Mouse (Mus musculus): ENCODE data around the gene Fat2. TPM values are rescaled to one million over a fixed set of nuclear protein-coding genes. Genes with fewer than 3 reads are reported as not detected.

Fat2 gene
- polyA plus RNA-seq, 1 experiment from 2014 or later, result 0.03 TPM

- Histone ChIP-seq H3K9me3 (ENCODE audit: control insufficient read depth, low read length) (no peaks in the 10 kb centered on the region), H3K27me3 (ENCODE audit: control insufficient read depth, insufficient read depth, low read length) (no peaks in the 10 kb centered on the region), H3K9ac (ENCODE audit: low read length) (no peak overlapping the region), H3K4me2 (no peak overlapping the region), H3K27ac (ENCODE audit: low read depth, low read length) (no peak overlapping the region), H3K4me1 (ENCODE audit: control insufficient read depth, insufficient read depth, low read length) (no peaks in the 10 kb centered on the region), H3K4me3 (ENCODE audit: low read depth, low read length) (no peak overlapping the region), H3K36me3 (ENCODE audit: control insufficient read depth, insufficient read depth, low read length) (no peaks in the 10 kb centered on the region)
- ATAC-seq (ENCODE audit: low FRiP score) (no peak), DNase-seq (ENCODE audit: low spot score, missing footprints) (no peak)
- 73% methylated on average over 10 of the region's 10 CpGs for WGBS
Observed at GRCm38 (mm10) chr11:55367783-55368182, 31.4 kb upstream of the Fat2 start.

DNA sequence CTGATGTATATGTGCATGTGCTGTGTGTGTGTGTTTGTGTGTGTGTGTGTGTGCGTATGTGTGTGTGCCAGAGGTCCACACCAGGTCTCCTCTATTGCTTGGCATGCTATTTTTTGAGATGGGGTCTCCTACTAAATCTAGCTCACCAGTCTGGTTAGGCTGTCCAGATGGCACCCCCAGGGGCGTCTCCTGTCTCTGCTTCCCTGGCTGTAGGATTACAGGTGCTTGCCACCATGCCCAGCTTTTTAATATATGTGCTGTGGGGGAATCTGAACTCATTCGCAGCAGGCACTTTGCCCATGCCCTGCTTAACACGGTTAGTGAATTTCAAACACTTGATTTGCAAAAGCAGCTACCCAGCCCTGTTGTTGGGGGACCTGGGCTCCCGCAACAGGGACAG is 29.5 kb upstream of the Fat2 start:
- Histone ChIP-seq H3K36me3 (ENCODE audit: control insufficient read depth, insufficient read depth, low read length) (no peaks in the 10 kb centered on the region), H3K4me1 (ENCODE audit: control insufficient read depth, insufficient read depth, low read length) (no peaks in the 10 kb centered on the region), H3K9me3 (ENCODE audit: control insufficient read depth, low read length) (no peaks in the 10 kb centered on the region), H3K4me3 (ENCODE audit: low read depth, low read length) (no peak overlapping the region), H3K4me2 (no peak overlapping the region), H3K27me3 (ENCODE audit: control insufficient read depth, insufficient read depth, low read length) (no peaks in the 10 kb centered on the region), H3K9ac (ENCODE audit: low read length) (no peak overlapping the region), H3K27ac (ENCODE audit: low read depth, low read length) (no peak overlapping the region)
- 76% methylated on average over 5 of the region's 5 CpGs for WGBS
- no peak for DNase-seq (ENCODE audit: low spot score, missing footprints)
- ATAC-seq (ENCODE audit: low FRiP score), result no peak

GRCm38 (mm10) chr11:55365242-55365641 is 28.9 kb upstream of the Fat2 start:
- ATAC-seq (ENCODE audit: low FRiP score) (no peak), DNase-seq (ENCODE audit: low spot score, missing footprints) (no peak)
- Histone ChIP-seq H3K9me3 (ENCODE audit: control insufficient read depth, low read length) (no peaks in the 10 kb centered on the region), H3K4me1 (ENCODE audit: control insufficient read depth, insufficient read depth, low read length) (no peaks in the 10 kb centered on the region), H3K9ac (ENCODE audit: low read length) (no peak overlapping the region), H3K27ac (ENCODE audit: low read depth, low read length) (no peak overlapping the region), H3K4me3 (ENCODE audit: low read depth, low read length) (no peak overlapping the region), H3K4me2 (no peak overlapping the region), H3K27me3 (ENCODE audit: control insufficient read depth, insufficient read depth, low read length) (no peaks in the 10 kb centered on the region), H3K36me3 (ENCODE audit: control insufficient read depth, insufficient read depth, low read length) (no peaks in the 10 kb centered on the region)
- 64% methylated on average over 4 of the region's 4 CpGs for WGBS

GRCm38 (mm10) chr11:55364662-55365061 is 28.3 kb upstream of the Fat2 start:
- no peaks in the 10 kb centered on the region for H3K4me1 ChIP-seq (ENCODE audit: control insufficient read depth, insufficient read depth, low read length)
- H3K27ac ChIP-seq (ENCODE audit: low read depth, low read length), result no peak overlapping the region
- H3K27me3 ChIP-seq (ENCODE audit: control insufficient read depth, insufficient read depth, low read length), result no peaks in the 10 kb centered on the region
- no peaks in the 10 kb centered on the region for H3K9me3 ChIP-seq (ENCODE audit: control insufficient read depth, low read length)
- ATAC-seq (ENCODE audit: low FRiP score) (no peak), DNase-seq (ENCODE audit: low spot score, missing footprints) (no peak)
- WGBS, result 76% methylated on average over 3 of the region's 3 CpGs
- no peaks in the 10 kb centered on the region for H3K36me3 ChIP-seq (ENCODE audit: control insufficient read depth, insufficient read depth, low read length)
- no peak overlapping the region for H3K4me3 ChIP-seq (ENCODE audit: low read depth, low read length)
- H3K4me2 ChIP-seq, result no peak overlapping the region
- H3K9ac ChIP-seq (ENCODE audit: low read length), result no peak overlapping the region

DNA sequence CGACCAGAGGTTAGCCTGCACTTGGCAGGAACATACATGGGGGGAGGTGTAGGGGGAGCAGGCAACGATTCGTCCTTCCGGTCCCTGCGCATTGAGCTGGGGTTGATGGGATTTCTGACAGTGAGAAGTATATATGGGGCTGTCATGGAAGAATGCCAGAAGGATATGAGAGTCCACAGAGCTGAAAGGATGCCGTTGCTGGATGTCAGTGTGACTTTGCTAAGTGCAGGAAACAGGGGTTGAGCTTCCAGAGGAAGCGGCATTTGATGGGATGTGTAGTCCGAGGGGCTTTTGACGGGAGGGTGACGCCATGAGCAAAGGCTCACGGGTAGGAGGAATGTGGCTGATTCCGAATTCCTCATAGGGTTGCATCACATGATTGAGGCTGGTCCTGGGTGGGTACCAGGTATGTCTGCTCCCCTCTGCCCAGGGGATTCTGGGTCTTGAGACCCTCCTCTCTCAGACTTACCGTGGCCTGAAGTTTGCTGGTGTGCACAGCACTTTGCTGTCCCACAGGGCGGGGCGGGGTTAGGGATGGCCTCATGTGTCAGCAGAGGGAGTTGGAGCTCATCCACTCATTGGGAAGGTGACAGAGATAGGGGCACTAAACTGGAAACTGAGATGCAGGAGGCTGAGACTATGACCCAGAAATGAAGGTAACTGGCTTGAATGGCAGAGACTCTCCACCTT is 21.9 kb upstream of the Fat2 start:
- Histone ChIP-seq H3K27ac (ENCODE audit: low read depth, low read length) (no peak overlapping the region), H3K4me1 (ENCODE audit: control insufficient read depth, insufficient read depth, low read length) (no peaks in the 10 kb centered on the region), H3K36me3 (ENCODE audit: control insufficient read depth, insufficient read depth, low read length) (no peaks in the 10 kb centered on the region), H3K9me3 (ENCODE audit: control insufficient read depth, low read length) (no peaks in the 10 kb centered on the region), H3K4me3 (ENCODE audit: low read depth, low read length) (no peak overlapping the region), H3K4me2 (no peak overlapping the region), H3K27me3 (ENCODE audit: control insufficient read depth, insufficient read depth, low read length) (no peaks in the 10 kb centered on the region), H3K9ac (ENCODE audit: low read length) (no peak overlapping the region)
- no peak for DNase-seq (ENCODE audit: low spot score, missing footprints)
- no peak for ATAC-seq (ENCODE audit: low FRiP score)
- 87% methylated on average over 15 of the region's 15 CpGs for WGBS

- Histone ChIP-seq H3K27me3 (ENCODE audit: control insufficient read depth, insufficient read depth, low read length) (no peaks in the 10 kb centered on the region), H3K4me1 (ENCODE audit: control insufficient read depth, insufficient read depth, low read length) (no peaks in the 10 kb centered on the region), H3K36me3 (ENCODE audit: control insufficient read depth, insufficient read depth, low read length) (no peaks in the 10 kb centered on the region), H3K27ac (ENCODE audit: low read depth, low read length) (no peak overlapping the region), H3K9me3 (ENCODE audit: control insufficient read depth, low read length) (no peaks in the 10 kb centered on the region), H3K9ac (ENCODE audit: low read length) (no peak overlapping the region), H3K4me2 (no peak overlapping the region), H3K4me3 (ENCODE audit: low read depth, low read length) (no peak overlapping the region)
- ATAC-seq (ENCODE audit: low FRiP score) (no peak), DNase-seq (ENCODE audit: low spot score, missing footprints) (no peak)
- 84% methylated on average over 2 of the region's 2 CpGs for WGBS
Observed at GRCm38 (mm10) chr11:55356846-55357245, 20.5 kb upstream of the Fat2 start.

DNA sequence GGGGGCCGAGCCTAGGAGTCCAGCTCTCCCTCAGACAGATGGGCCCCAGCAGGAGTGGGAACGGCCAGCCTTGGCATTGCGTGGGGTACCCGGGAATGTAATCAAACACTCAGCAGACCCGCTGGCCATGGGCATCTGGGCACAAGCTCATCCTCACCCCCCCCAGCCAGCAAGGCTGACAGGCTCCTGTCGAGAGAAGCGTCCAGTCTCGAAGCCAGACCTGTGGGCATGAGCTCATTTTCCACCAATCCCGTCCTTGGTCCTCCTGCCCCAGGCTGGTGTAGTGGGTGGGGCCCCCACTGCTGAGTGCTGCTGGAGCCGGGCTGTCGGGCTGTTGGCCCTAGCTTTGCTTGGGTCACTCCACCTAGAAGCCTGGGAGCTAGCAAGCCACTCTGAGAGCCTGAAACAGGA is 5.6 kb upstream of the Fat2 start:
- Histone ChIP-seq H3K36me3 (ENCODE audit: control insufficient read depth, insufficient read depth, low read length) (no peaks in the 10 kb centered on the region), H3K27ac (ENCODE audit: low read depth, low read length) (no peak overlapping the region), H3K9me3 (ENCODE audit: control insufficient read depth, low read length) (no peaks in the 10 kb centered on the region), H3K4me2 (no peak overlapping the region), H3K27me3 (ENCODE audit: control insufficient read depth, insufficient read depth, low read length) (no peaks in the 10 kb centered on the region), H3K4me3 (ENCODE audit: low read depth, low read length) (no peak overlapping the region), H3K9ac (ENCODE audit: low read length) (no peak overlapping the region), H3K4me1 (ENCODE audit: control insufficient read depth, insufficient read depth, low read length) (no peaks in the 10 kb centered on the region)
- DNase-seq (ENCODE audit: low spot score, missing footprints) (no peak), ATAC-seq (ENCODE audit: low FRiP score) (no peak)
- WGBS, result 71% methylated on average over 11 of the region's 11 CpGs

GRCm38 (mm10) chr11:55340789-55341188 is 4.4 kb upstream of the Fat2 start:
- ATAC-seq (ENCODE audit: low FRiP score) (no peak), DNase-seq (ENCODE audit: low spot score, missing footprints) (no peak)
- Histone ChIP-seq H3K4me3 (ENCODE audit: low read depth, low read length) (no peak overlapping the region), H3K9me3 (ENCODE audit: control insufficient read depth, low read length) (no peaks in the 10 kb centered on the region), H3K4me2 (no peak overlapping the region), H3K36me3 (ENCODE audit: control insufficient read depth, insufficient read depth, low read length) (no peaks in the 10 kb centered on the region), H3K27me3 (ENCODE audit: control insufficient read depth, insufficient read depth, low read length) (no peaks in the 10 kb centered on the region), H3K4me1 (ENCODE audit: control insufficient read depth, insufficient read depth, low read length) (no peaks in the 10 kb centered on the region), H3K9ac (ENCODE audit: low read length) (no peak overlapping the region), H3K27ac (ENCODE audit: low read depth, low read length) (no peak overlapping the region)
- 88% methylated on average over 2 of the region's 2 CpGs for WGBS

DNA sequence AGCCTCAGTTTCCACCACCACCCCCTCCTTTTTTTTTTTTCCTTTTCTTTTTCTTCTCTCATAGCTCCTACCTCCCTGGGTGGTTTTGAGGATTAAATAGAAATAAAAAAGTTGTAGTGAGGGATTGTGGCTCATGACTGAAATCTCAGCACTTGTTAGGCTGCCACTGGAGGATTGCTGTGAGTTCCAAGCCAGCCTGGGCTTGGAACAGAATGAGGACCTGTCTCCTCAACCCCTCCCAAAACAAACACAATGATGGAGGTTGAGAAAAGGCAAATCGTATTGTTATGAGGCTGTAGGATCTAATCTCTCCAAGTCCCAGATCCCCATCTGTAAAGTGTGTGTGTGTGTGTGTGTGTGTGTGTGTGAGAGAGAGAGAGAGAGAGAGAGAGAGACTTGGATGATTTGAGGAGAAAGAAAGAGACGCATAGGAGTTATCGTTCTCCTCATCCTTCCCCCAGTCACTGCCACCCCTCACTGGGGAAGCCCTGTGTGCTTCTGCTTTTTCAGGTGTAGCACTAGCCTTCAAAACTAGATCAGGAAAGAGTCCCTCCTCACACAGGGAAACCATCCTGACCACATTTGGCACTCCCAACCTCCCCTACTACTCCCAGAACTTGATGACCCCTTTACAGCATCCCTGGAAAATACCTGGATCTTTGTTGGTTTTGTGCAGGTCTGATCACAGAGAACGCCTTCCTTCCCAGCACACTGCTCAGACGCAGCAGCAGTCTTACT is 837 bp upstream of the Fat2 start:
- no peak for ATAC-seq (ENCODE audit: low FRiP score)
- Histone ChIP-seq H3K27ac (ENCODE audit: low read depth, low read length) (no peak overlapping the region), H3K27me3 (ENCODE audit: control insufficient read depth, insufficient read depth, low read length) (no peaks in the 10 kb centered on the region), H3K4me1 (ENCODE audit: control insufficient read depth, insufficient read depth, low read length) (no peaks in the 10 kb centered on the region), H3K4me3 (ENCODE audit: low read depth, low read length) (no peak overlapping the region), H3K4me2 (no peak overlapping the region), H3K9me3 (ENCODE audit: control insufficient read depth, low read length) (no peaks in the 10 kb centered on the region), H3K36me3 (ENCODE audit: control insufficient read depth, insufficient read depth, low read length) (no peaks in the 10 kb centered on the region), H3K9ac (ENCODE audit: low read length) (no peak overlapping the region)
- WGBS, result 80% methylated on average over 5 of the region's 5 CpGs
- no peak for DNase-seq (ENCODE audit: low spot score, missing footprints)

Data from midbrain, embryonic 11.5 days (tissue).